Mouse (Mus musculus): ENCODE measurements around the gene Hspb2. TPM values are rescaled to one million over a fixed set of nuclear protein-coding genes. Genes with fewer than 3 reads are reported as not detected.
A peak's percentile ranks its signal among the peaks of the same experiment; 100 is the strongest.

The Hspb2 gene
- polyA plus RNA-seq, 1 experiment from 2014 or later: 39.0 TPM

DNA sequence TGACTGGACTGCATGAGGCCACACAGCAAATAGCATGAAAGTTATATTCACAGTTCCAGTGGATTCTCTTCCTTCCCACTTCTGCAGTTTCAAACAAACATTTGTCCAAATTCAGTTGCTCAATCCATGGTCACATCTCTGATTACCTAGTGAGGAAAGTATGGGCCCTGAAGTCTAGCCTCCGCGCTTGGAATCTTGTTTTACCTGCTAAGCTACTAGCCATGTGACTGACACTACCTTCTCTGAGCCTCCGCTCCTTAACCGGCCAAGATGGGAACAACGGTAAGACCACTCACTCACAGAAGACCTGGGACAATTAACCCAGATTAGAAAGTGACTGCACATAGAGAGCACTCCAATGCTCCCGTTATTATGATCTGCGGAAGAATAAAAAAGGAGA lies 6.3 kb downstream of the Hspb2 start:
- Histone ChIP-seq H3K27ac (peak overlapping the region; percentile 5; the same call in 1 of the 2 replicates), H3K9me3 (no peaks in the 10 kb centered on the region), H3K27me3 (no peaks in the 10 kb centered on the region), H3K4me2 (peak overlapping the region; percentile 45), H3K36me3 (no peaks in the 10 kb centered on the region), H3K4me1 (peaks cover 10% of the 10 kb centered on the region; the same call in 1 of the 2 replicates), H3K4me3 (peak overlapping the region; percentile 31), H3K9ac (peak overlapping the region; percentile 8; the same call in 1 of the 2 replicates)
- 13% methylated on average over 7 of the region's 7 CpGs for WGBS
- ATAC-seq (ENCODE audit: insufficient number of reproducible peaks, low FRiP score, low TSS enrichment, low read depth): no peak

DNA sequence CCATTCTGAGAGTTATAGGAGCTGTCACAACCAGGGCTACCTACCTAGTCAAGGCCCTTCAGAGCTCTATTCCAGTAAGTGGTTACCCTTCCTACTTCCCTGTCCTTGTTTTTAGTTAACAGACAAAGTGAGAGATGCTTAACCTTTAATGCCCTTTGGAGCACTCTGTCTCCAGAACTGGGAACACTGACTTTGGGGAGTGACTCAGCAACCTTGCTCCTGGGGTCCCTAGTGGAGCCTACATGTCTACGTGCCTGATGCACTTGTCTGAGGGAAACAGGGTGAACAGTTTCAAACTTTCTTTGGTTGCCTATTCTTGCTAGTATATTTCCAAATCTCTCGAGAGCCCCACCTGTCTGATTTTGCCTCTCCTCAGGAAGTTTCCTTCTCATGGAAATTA lies 9.4 kb downstream of the Hspb2 start:
- no peaks in the 10 kb centered on the region for H3K36me3 ChIP-seq
- H3K9me3 ChIP-seq: no peaks in the 10 kb centered on the region
- H3K9ac ChIP-seq: no peak overlapping the region
- 64% methylated on average over 2 of the region's 2 CpGs for WGBS
- no peak overlapping the region for H3K4me3 ChIP-seq
- ATAC-seq (ENCODE audit: insufficient number of reproducible peaks, low FRiP score, low TSS enrichment, low read depth): no peak
- no peak overlapping the region for H3K4me2 ChIP-seq
- peaks cover 14% of the 10 kb centered on the region; the same call in 1 of the 2 replicates for H3K4me1 ChIP-seq
- no peaks in the 10 kb centered on the region for H3K27me3 ChIP-seq
- no peak overlapping the region for H3K27ac ChIP-seq

DNA sequence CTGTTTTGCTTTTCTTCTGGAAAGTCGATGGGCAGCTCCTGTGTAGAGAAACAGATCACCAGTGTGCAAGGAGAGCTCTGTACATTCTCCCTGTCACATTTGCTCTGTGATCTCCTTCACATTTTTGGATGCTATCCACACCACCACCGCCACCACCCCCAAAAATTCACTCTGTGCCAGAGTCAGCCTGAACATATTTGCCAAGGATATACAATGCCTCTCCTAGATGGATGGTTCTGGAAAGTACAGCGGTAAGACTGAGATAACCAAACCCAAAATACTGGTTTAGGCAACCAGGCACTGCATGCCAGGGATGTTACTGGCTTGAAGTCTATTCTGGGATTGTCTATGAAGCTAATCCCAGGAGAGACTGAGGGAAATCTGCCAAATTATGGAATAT lies 9.9 kb downstream of the Hspb2 start:
- Histone ChIP-seq H3K4me1 (peaks cover 14% of the 10 kb centered on the region; the same call in 1 of the 2 replicates), H3K27ac (no peak overlapping the region), H3K9ac (no peak overlapping the region), H3K4me2 (no peak overlapping the region), H3K4me3 (no peak overlapping the region), H3K36me3 (no peaks in the 10 kb centered on the region), H3K9me3 (no peaks in the 10 kb centered on the region), H3K27me3 (no peaks in the 10 kb centered on the region)
- 85% methylated on average over 3 of the region's 3 CpGs for WGBS
- ATAC-seq (ENCODE audit: insufficient number of reproducible peaks, low FRiP score, low TSS enrichment, low read depth): no peak

DNA sequence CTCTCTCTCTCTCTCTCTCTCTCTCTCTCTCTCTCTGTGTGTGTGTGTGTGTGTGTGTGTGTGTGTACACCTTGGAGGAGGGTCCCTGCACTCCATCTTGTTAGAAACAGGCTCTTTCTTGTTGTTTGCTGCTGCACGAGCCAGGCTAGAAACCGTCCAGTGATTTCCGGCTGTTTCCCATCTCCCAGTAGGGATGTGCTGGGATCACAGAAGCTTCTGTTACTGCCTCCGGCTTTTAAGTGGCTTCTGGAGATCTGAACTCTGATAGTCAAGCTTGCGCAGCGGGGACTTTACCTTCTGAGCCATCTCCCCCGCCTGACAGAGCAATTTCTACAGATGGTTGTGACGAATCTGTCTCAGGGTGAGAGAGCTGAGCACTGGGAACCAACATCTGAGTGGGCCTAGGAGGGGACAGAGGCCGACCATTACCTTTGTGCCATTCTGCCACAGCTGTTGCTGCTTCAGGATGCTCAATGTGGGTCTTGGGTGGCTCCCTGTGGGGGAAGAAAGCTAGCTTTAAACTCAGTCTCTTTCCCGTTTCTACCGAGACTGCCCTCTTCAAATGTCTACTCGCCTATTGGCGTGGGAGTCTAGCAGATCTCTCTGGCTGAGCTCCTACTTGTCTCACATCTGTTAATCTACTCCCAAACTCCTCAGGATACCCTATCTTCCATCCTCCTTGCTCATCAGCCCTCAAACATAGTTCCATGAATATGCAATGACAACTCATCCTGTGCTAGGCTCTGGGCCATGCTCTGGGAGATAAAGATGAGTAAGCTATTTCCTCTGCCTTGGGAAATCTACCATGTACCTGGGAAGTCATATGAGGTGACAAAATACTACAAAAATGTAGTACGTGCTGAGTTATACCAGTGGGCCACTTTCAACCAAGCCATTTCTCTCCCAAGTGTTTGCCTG lies 11.0 kb downstream of the Hspb2 start:
- ATAC-seq (ENCODE audit: insufficient number of reproducible peaks, low FRiP score, low TSS enrichment, low read depth): no peak
- Histone ChIP-seq H3K27ac (no peak overlapping the region), H3K4me2 (no peak overlapping the region), H3K4me3 (no peak overlapping the region), H3K9me3 (no peaks in the 10 kb centered on the region), H3K36me3 (no peaks in the 10 kb centered on the region), H3K9ac (no peak overlapping the region), H3K27me3 (no peaks in the 10 kb centered on the region), H3K4me1 (peaks cover 7% of the 10 kb centered on the region; the same call in 1 of the 2 replicates)
- 83% methylated on average over 14 of the region's 14 CpGs for WGBS

DNA sequence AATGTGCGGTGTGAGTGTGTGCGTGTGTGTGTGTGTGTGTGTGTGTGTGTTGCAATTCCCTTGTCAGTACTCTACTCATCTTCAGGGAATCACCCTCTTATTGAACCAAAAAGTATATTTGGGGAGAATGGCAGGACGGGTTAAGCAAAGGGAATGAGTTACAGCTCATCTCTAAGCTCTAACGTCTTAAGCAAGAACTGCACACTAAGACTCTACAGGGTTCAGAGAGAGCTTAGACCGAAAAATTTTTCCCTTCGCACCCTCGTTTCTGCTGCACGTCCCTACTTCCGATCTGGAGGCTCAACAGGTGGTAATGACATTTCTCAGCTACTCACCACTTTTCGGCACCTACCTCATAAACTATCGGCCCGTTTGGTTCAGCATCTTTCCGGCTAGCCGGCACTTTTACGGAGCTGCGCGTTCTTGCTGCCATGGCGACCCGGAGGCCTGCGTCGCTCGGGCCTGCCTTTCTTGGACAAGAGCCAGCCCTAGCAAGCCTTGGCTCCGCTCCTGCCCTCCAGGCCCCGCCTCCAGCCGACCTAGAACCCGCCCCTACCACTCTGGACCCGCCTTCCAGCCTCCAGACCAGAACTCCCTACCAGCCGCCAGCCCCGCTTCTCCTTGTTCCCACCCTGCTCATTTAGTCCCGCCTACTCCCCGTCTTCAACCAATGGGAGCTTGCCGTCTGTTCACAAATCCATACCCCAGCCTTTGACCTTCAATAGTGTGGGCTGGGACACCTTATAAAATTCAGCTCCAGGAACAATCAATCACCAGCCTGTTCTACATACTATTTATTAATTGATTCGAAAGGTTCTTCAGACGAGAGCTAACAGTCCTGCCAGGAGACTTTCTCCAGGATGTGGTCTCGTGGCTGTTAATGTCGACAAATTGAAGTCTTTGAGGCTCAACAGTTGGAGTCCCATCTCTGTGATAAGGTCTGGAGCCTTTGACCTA lies 13.0 kb downstream of the Hspb2 start, which contains the start of gene Dixdc1:
TSS of gene Dixdc1 (minus strand) at position 604 of the 957 bp plus-strand sequence.
- H3K9me3 ChIP-seq: no peaks in the 10 kb centered on the region
- H3K9ac ChIP-seq: no peak within 1 kb of the TSS
- peak within 1 kb of the TSS; percentile 38 for H3K4me3 ChIP-seq
- peak; percentile 96 for ATAC-seq (ENCODE audit: insufficient number of reproducible peaks, low FRiP score, low TSS enrichment, low read depth)
- peak within 1 kb of the TSS; percentile 54 for H3K4me2 ChIP-seq
- H3K27ac ChIP-seq: peak within 1 kb of the TSS; percentile 30; the same call in 1 of the 2 replicates
- peaks cover 4% of the 10 kb centered on the region; the same call in 1 of the 2 replicates for H3K4me1 ChIP-seq
- WGBS: 12% methylated on average over 36 of the region's 36 CpGs
- H3K27me3 ChIP-seq: no peaks in the 10 kb centered on the region
- no peaks in the 10 kb centered on the region for H3K36me3 ChIP-seq

DNA sequence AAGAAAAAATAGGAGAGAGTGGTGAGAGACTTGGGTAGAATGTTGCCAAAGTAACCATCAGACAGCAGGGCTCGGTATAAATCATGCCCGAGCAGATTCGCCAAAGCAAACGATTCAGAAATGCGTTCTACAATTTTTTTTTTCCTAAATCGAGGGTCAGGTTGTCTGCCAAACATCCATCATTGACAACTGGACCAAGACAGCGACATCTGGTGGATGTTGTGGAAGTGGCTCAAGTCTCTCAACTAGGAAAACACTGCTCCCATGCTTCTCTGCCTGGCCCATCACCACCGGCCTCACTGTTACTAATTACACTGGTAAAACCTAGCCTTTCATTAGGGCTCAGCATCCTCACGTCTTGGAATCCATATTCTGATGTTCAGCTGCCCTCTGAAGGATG lies 17.2 kb downstream of the Hspb2 start:
- no peaks in the 10 kb centered on the region for H3K9me3 ChIP-seq
- peaks cover 4% of the 10 kb centered on the region; the same call in 1 of the 2 replicates for H3K4me1 ChIP-seq
- H3K9ac ChIP-seq: no peak overlapping the region
- H3K27me3 ChIP-seq: no peaks in the 10 kb centered on the region
- H3K4me3 ChIP-seq: no peak overlapping the region
- peak overlapping the region; percentile 12; the same call in 1 of the 2 replicates for H3K4me2 ChIP-seq
- 3% methylated on average over 9 of the region's 9 CpGs for WGBS
- no peak for ATAC-seq (ENCODE audit: insufficient number of reproducible peaks, low FRiP score, low TSS enrichment, low read depth)
- no peak overlapping the region for H3K27ac ChIP-seq
- no peaks in the 10 kb centered on the region for H3K36me3 ChIP-seq

DNA sequence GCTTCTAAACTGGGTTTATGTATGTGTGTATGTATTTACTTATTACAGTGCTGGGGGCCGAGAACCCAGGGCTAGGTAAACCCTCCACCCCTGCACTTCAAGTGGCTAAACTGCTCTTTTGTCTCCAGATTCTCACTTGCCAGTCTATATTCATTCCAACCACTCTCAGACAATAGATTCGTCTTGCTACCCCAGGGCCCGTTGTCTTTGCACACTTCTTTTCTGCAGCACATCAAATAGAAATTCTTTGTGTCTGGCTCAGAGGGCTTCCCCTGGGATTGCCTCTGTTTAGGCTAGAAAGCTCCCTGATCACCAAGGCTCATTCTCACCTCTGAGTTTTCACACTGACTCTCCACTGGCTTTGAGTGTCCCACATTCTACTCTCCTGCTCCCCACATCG lies 19.6 kb downstream of the Hspb2 start:
- H3K27ac ChIP-seq: no peak overlapping the region
- no peaks in the 10 kb centered on the region for H3K27me3 ChIP-seq
- no peaks in the 10 kb centered on the region for H3K36me3 ChIP-seq
- WGBS: 34% methylated on average over 4 of the region's 4 CpGs
- H3K4me2 ChIP-seq: no peak overlapping the region
- peaks cover 7% of the 10 kb centered on the region for H3K4me1 ChIP-seq
- no peaks in the 10 kb centered on the region for H3K9me3 ChIP-seq
- no peak for ATAC-seq (ENCODE audit: insufficient number of reproducible peaks, low FRiP score, low TSS enrichment, low read depth)
- H3K4me3 ChIP-seq: no peak overlapping the region
- H3K9ac ChIP-seq: no peak overlapping the region

DNA sequence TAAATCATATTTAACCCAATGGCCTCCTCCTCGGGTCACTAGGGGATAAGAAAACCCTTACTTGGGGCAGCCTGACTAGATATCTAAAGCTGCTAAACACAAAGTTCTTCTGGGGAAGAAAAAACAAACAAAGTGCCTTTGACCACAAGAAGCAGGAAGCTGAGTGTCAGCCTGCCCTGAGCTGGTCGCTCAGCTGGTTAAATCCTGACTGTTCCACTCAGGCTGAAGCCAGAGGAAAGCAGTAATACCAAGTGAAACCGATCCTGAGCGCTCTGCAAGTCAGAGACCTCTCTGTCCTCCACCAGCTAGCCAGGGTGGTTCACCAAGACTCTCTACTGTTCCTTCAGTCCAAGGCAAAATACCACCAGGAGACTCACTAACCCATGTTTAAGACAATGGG lies 22.6 kb downstream of the Hspb2 start:
- Histone ChIP-seq H3K27ac (no peak overlapping the region), H3K27me3 (no peaks in the 10 kb centered on the region), H3K9ac (no peak overlapping the region), H3K4me1 (peaks cover 29% of the 10 kb centered on the region), H3K36me3 (no peaks in the 10 kb centered on the region), H3K4me2 (no peak overlapping the region), H3K4me3 (no peak overlapping the region), H3K9me3 (no peaks in the 10 kb centered on the region)
- ATAC-seq (ENCODE audit: insufficient number of reproducible peaks, low FRiP score, low TSS enrichment, low read depth): no peak
- WGBS: 48% methylated on average over 4 of the region's 4 CpGs

DNA sequence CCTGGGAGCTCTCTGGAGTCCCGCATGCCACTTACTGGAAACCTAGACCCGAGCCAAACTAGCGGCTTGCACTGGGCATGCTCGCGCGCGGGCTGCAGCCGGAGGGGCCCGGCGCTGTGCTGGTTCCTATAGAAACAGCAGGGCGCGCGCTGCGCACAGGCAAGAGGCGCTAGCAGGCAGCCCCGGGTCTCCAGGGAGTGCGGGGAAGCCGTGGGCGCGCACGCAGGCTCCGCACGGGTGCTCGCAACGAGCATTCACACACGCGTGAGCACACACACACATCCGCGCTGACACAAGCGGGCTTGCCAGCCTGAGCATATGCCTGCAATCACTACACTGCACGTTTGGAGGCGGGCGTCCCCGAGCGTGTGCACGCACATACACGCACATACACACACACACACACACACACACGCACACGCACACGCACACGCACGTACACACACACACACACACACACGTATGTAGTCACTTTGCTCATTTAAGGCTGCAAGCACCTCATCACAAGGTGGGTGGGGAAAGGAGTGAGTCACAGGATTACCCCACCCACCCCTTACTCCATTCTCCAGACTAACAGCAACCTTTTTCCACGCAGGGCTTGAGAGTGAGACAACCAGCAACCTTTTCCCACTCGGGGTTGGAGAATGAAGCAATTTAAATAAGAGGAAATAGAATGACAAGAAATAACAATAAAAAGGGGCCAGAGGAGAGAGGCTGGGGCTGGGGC lies 24.1 kb downstream of the Hspb2 start:
- WGBS: 0% methylated on average over 45 of the region's 45 CpGs
- Histone ChIP-seq H3K9ac (peak overlapping the region; percentile 55), H3K9me3 (no peaks in the 10 kb centered on the region), H3K27ac (peak overlapping the region; percentile 85), H3K4me1 (peaks cover 39% of the 10 kb centered on the region), H3K27me3 (no peaks in the 10 kb centered on the region), H3K36me3 (no peaks in the 10 kb centered on the region), H3K4me3 (peak overlapping the region; percentile 67), H3K4me2 (peak overlapping the region; percentile 84)
- ATAC-seq (ENCODE audit: insufficient number of reproducible peaks, low FRiP score, low TSS enrichment, low read depth): peak; percentile 88

DNA sequence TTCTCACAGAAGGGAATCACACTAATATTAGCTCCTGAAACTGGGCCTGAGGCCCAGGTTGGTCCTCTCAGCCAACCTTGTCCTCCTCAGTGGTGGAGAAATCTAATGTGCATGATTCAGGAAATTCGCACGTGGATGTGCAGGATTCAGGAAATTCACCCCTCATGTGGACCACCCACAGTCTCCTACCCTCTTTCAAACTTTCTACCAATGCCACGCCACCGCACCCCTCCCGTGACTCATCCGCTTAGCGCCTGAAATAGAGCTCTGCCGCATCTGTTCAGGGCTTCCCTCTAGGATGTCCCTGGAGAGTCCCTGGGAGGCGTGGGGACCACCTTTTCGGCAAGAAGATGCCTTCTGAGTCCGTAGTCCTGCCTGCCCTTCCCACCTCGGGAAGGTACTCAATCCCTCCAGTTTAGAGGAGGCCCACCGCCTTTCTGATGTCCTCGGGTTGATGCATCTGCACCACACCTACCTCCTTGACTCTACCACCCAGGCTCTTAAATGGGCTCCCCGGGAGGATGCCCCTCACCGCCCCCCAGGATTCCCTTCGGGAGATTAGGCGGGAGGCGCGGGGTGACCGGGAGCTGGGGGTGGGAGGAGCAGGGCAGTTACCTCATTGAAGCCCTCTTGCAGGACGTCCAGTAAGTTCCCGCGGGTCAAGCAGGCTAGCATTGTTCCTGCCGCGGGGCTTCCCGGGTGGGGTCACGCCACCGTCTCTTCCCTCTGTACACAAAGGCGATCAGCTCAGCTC lies 24.8 kb downstream of the Hspb2 start:
- Histone ChIP-seq H3K27ac (peak overlapping the region; percentile 85), H3K27me3 (no peaks in the 10 kb centered on the region), H3K36me3 (no peaks in the 10 kb centered on the region), H3K4me1 (peaks cover 47% of the 10 kb centered on the region), H3K4me3 (peak overlapping the region; percentile 67), H3K4me2 (peak overlapping the region; percentile 84), H3K9me3 (no peaks in the 10 kb centered on the region), H3K9ac (peak overlapping the region; percentile 55)
- 0 out of 2 replicates have a peak, but pooled peaks have one; percentile 11 for ATAC-seq (ENCODE audit: insufficient number of reproducible peaks, low FRiP score, low TSS enrichment, low read depth)
- 2% methylated on average over 30 of the region's 30 CpGs for WGBS
